Mouse (Mus musculus) cortical plate, adult 2 months (tissue): ENCODE results near the gene Ndufa11.

Source experiments
- CTCF ChIP-seq: fragments of 200-500 bp; IDR thresholded peaks from 2 replicates; pipeline ENCODE4 v1.5.1; 2011; ENCODE audit warnings: mild to moderate bottlenecking, control low read depth, low read length; ENCODE audit not compliant: insufficient read depth; ENCODE audit errors: extremely low read depth
- POLR2A ChIP-seq: fragments of 200-500 bp; IDR thresholded peaks from 2 replicates; pipeline ENCODE4 v1.6.1; 2011; ENCODE audit warnings: mild to moderate bottlenecking, low read length, control low read depth; ENCODE audit not compliant: insufficient read depth; ENCODE audit errors: extremely low read depth

DNA sequence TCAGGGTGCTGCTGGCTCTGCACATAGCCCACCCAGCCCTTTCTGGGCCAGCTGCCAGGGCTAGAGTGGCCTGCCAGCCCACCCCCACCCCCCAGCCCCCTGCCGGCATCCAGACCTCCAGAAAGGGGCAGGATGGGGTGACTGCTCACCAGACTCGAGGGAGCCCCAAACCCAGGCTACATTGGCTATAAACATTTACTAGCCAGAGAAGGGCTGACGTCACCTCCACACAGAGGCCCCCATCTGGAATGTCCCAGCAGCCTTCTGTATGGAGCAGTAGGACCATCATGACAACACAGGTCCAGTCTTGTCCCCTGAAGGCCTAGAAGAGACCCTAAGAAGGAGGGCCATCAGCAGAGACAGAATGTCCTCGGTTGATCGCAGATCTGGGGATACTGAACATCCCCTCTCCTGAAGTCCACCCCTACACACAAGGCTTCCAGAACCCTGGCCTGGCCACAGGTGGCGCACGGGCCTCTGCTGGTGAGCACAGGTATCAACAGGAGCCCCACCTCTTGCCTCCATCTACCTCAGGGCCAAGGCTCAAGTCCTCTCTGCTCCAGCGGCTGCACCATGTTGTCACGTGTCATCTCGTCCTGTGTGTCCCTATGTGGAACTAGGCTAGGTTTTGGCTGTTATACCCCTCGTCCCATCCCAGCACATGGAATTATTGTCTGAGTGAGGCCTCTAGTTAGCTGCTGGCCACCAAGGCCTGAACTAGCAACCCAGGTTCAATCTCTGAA lies 6.0 kb downstream of the Ndufa11 start:
- TF ChIP-seq CTCF (no peak), POLR2A (no peak)
